Mouse (Mus musculus): ENCODE results near the gene Epha7. TPM values are rescaled to one million over a fixed set of nuclear protein-coding genes. Genes with fewer than 3 reads are reported as not detected.
A peak's percentile ranks its signal among the peaks of the same experiment; 100 is the strongest.

The Epha7 gene
- polyA plus RNA-seq, 1 experiment from 2014 or later = 68.0 TPM

DNA sequence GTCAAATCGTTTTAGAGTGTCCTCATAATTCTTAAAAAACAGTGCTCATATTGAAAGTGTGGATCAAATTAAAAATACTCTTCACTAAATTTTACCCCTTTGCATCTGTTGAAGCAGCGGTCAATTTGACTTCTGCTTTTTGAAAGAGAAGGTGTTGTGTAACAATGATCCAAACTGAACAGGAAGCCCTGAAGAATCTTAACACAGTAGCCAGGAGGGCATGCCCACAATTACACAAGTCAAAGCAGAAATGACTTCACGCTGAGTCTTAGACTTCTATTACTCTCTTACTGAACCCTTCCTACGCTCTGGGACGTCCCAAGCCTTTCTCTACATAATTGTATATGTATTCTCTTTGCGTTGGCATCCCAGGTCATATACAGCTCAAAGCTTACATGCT is 131.3 kb downstream of the Epha7 start:
- no peak for ATAC-seq (ENCODE audit: low FRiP score, low TSS enrichment)

DNA sequence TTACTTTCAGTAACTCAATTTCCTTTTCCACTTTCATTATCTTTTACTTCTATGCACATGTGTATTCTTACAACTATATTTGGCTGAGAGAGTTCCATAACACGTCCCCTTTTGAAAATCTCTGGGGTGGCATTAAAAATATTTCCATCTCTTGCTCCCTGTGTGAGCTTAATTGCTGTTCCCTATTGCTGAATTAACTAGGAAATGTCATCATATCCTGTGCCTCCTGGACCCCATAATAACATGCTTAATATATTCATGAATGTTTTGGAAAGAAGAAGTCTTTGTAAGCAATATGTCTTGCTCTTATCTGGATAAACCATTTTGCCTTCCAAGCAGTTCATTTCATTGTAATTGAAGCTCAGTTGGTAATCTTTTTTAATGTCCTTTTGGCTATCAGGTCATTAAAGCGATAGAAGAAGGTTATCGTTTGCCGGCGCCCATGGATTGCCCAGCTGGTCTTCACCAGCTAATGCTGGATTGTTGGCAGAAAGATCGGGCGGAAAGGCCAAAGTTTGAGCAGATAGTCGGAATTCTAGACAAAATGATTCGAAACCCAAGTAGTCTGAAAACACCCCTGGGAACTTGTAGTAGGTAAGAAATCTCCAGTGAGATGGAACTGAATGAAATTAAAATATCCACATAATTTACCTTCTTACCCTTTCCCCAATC is 148.1 kb downstream of the Epha7 start:
- Histone ChIP-seq H3K4me2 (ENCODE audit: low read length) (no peak overlapping the region), H3K9ac (replicated peaks; ENCODE audit: low read length) (no peak overlapping the region), H3K9me3 (ENCODE audit: control insufficient read depth, low read length) (no peaks in the 10 kb centered on the region), H3K4me3 (replicated peaks; ENCODE audit: low read depth, low read length) (no peak overlapping the region), H3K27ac (replicated peaks; ENCODE audit: low read depth, low read length) (no peak overlapping the region), H3K27me3 (ENCODE audit: control insufficient read depth, insufficient read depth, low read length) (no peaks in the 10 kb centered on the region), H3K36me3 (ENCODE audit: control insufficient read depth, insufficient read depth, low read length) (peaks cover 6% of the 10 kb centered on the region; the same call in 1 of the 2 replicates), H3K4me1 (ENCODE audit: control insufficient read depth, insufficient read depth, low read length) (no peaks in the 10 kb centered on the region)
- ATAC-seq (ENCODE audit: low FRiP score, low TSS enrichment) (no peak), DNase-seq (no peak)
- 88% methylated on average over 9 of the region's 9 CpGs for WGBS

More for the DNA sequence above, 131.3 kb downstream of the Epha7 start:
- no peak overlapping the region for H3K9ac ChIP-seq (replicated peaks; ENCODE audit: low read length)
- H3K36me3 ChIP-seq (ENCODE audit: control insufficient read depth, insufficient read depth, low read length) = no peaks in the 10 kb centered on the region; the same call in 1 of the 2 replicates
- WGBS = 89% methylated on average over 6 of the region's 6 CpGs
- DNase-seq = no peak
- H3K27ac ChIP-seq (replicated peaks; ENCODE audit: low read depth, low read length) = no peak overlapping the region
- H3K9me3 ChIP-seq (ENCODE audit: control insufficient read depth, low read length) = no peaks in the 10 kb centered on the region
- H3K4me3 ChIP-seq (replicated peaks; ENCODE audit: low read depth, low read length) = no peak overlapping the region
- H3K4me1 ChIP-seq (ENCODE audit: control insufficient read depth, insufficient read depth, low read length) = no peaks in the 10 kb centered on the region
- H3K4me2 ChIP-seq (ENCODE audit: low read length) = no peak overlapping the region
- H3K27me3 ChIP-seq (ENCODE audit: control insufficient read depth, insufficient read depth, low read length) = no peaks in the 10 kb centered on the region

DNA sequence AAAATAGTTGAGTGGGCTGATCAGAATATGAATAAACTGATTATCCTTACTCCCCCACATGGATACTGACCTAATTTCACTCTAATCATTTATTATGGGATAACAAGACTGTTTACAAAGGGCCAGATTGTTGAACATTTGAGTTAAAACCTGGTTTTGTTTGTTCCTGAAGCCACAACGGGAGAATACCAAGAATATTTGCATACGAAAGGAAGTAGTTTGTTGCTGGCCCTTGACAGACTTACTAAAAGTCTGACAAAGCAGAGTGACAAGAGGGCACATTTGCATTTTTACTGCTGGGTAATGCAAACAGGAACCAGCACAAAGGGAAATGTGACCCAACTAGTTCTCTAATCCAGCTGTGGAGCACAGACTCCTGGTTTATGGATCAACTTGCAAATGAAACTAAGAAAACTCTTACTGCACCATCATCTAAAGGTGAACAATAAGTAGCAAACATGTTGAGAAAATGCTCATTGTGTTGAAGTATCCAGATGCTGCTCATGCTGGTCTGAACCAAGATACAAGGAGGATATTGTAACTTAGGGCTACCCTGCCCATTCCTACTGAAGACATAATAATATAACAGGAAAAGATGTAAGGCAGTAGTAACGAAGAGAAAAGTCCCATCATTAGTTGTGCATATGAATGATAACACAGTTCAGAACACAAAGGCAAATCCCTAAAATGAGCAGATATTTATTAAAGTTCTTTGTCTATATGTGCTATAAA is 154.8 kb downstream of the Epha7 start:
- H3K4me1 ChIP-seq (ENCODE audit: control insufficient read depth, insufficient read depth, low read length) = no peaks in the 10 kb centered on the region
- no peaks in the 10 kb centered on the region for H3K27me3 ChIP-seq (ENCODE audit: control insufficient read depth, insufficient read depth, low read length)
- H3K9ac ChIP-seq (replicated peaks; ENCODE audit: low read length) = no peak overlapping the region
- no peak overlapping the region for H3K27ac ChIP-seq (replicated peaks; ENCODE audit: low read depth, low read length)
- H3K4me2 ChIP-seq (ENCODE audit: low read length) = no peak overlapping the region
- ATAC-seq (ENCODE audit: low FRiP score, low TSS enrichment) (no peak), DNase-seq (peak; percentile 12)
- H3K9me3 ChIP-seq (ENCODE audit: control insufficient read depth, low read length) = no peaks in the 10 kb centered on the region
- peaks cover 6% of the 10 kb centered on the region; the same call in 1 of the 2 replicates for H3K36me3 ChIP-seq (ENCODE audit: control insufficient read depth, insufficient read depth, low read length)
- 28% methylated on average over 3 of the region's 3 CpGs for WGBS
- H3K4me3 ChIP-seq (replicated peaks; ENCODE audit: low read depth, low read length) = no peak overlapping the region

DNA sequence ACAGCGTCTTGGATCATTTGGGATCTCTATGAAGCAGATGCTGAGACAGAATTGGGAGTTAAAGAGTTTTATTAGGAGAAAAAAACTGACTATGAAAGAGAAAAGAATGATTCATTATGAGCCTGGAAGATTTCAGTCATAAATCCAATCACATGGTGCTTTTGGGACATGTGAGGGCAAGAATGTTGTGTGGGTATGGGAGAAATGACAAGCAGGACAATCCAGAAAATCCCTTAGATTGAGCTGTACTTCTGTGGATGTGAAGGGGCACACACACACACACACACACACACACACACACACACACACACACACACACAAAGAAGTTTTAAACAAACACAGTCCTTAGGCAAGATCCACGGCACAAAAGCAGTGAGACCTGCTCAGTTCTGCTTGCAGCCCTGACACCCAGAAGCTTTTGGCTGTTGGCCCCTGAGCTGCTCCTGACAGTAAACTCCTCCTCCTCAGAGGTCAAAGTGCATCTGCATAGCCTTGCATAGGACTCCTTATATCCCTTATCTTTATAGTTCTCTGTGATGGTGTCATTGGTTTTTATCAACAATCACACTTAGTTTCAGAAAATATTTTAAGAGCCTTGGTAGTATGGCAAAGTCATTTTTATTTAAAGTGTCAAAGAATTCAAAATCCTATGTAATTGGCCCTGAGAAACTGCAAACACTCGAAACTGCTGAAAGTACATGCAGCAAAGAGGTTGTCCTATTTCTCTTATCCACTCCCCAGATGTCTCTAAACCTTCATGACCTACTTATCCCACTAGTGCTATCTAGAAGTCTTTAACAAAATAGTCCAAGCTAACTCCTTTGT is 185.7 kb downstream of the Epha7 start:
- H3K27me3 ChIP-seq (ENCODE audit: control insufficient read depth, insufficient read depth, low read length) = no peaks in the 10 kb centered on the region
- no peaks in the 10 kb centered on the region for H3K36me3 ChIP-seq (ENCODE audit: control insufficient read depth, insufficient read depth, low read length)
- ATAC-seq (ENCODE audit: low FRiP score, low TSS enrichment) (no peak), DNase-seq (no peak)
- H3K4me2 ChIP-seq (ENCODE audit: low read length) = no peak overlapping the region
- peaks cover 2% of the 10 kb centered on the region; the same call in 1 of the 2 replicates for H3K9me3 ChIP-seq (ENCODE audit: control insufficient read depth, low read length)
- 55% methylated on average over 3 of the region's 3 CpGs for WGBS
- H3K27ac ChIP-seq (replicated peaks; ENCODE audit: low read depth, low read length) = no peak overlapping the region
- H3K4me3 ChIP-seq (replicated peaks; ENCODE audit: low read depth, low read length) = no peak overlapping the region
- H3K4me1 ChIP-seq (ENCODE audit: control insufficient read depth, insufficient read depth, low read length) = no peaks in the 10 kb centered on the region
- no peak overlapping the region for H3K9ac ChIP-seq (replicated peaks; ENCODE audit: low read length)

DNA sequence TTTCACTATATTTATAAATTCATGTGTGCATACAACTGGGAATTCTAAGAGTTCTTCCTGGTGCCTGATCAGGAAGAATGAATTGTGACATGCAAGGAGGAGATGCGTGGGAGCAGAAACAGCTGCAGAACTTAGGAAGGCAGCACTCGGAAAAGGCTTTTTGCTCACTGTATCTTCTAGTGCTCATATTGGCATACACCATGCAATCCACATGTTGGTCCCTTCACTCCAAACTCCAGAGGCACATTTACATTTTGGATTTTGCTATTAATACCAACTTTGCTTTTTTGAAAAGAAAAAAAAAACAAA is 186.3 kb downstream of the Epha7 start:
- peaks cover 2% of the 10 kb centered on the region; the same call in 1 of the 2 replicates for H3K9me3 ChIP-seq (ENCODE audit: control insufficient read depth, low read length)
- no peak for ATAC-seq (ENCODE audit: low FRiP score, low TSS enrichment)
- WGBS = 88% methylated on average over 2 of the region's 2 CpGs

DNA sequence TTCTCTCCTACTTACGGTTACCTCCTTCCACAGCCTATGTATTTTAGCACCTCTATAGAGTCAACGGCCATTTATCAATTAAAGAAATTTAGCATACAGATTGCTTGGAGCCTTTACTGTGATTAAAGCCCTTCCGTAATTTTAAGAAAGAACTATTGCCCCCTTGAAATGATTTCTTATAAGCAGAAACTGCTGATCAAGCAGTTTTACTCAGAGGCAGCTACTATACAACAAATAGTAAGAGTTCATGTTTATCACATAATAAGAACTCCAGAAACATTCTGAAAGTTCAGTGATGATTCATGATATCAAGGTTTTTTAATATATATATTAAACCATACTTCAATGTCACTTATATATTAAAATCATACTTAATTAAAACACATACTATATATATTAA is 197.4 kb downstream of the Epha7 start:
- H3K9ac ChIP-seq (replicated peaks; ENCODE audit: low read length) = no peak overlapping the region
- no peaks in the 10 kb centered on the region for H3K36me3 ChIP-seq (ENCODE audit: control insufficient read depth, insufficient read depth, low read length)
- no peaks in the 10 kb centered on the region for H3K27me3 ChIP-seq (ENCODE audit: control insufficient read depth, insufficient read depth, low read length)
- no peaks in the 10 kb centered on the region for H3K4me1 ChIP-seq (ENCODE audit: control insufficient read depth, insufficient read depth, low read length)
- no peak overlapping the region for H3K4me3 ChIP-seq (replicated peaks; ENCODE audit: low read depth, low read length)
- no peaks in the 10 kb centered on the region for H3K9me3 ChIP-seq (ENCODE audit: control insufficient read depth, low read length)
- H3K4me2 ChIP-seq (ENCODE audit: low read length) = no peak overlapping the region
- no peak for ATAC-seq (ENCODE audit: low FRiP score, low TSS enrichment)
- H3K27ac ChIP-seq (replicated peaks; ENCODE audit: low read depth, low read length) = no peak overlapping the region
- DNase-seq = no peak
- WGBS = 93% methylated on average over 3 of the region's 3 CpGs

More for the DNA sequence above, 186.3 kb downstream of the Epha7 start:
- no peaks in the 10 kb centered on the region for H3K27me3 ChIP-seq (ENCODE audit: control insufficient read depth, insufficient read depth, low read length)
- no peak for DNase-seq
- no peaks in the 10 kb centered on the region for H3K4me1 ChIP-seq (ENCODE audit: control insufficient read depth, insufficient read depth, low read length)
- H3K4me3 ChIP-seq (replicated peaks; ENCODE audit: low read depth, low read length) = no peak overlapping the region
- no peak overlapping the region for H3K27ac ChIP-seq (replicated peaks; ENCODE audit: low read depth, low read length)
- no peaks in the 10 kb centered on the region for H3K36me3 ChIP-seq (ENCODE audit: control insufficient read depth, insufficient read depth, low read length)
- H3K4me2 ChIP-seq (ENCODE audit: low read length) = no peak overlapping the region
- no peak overlapping the region for H3K9ac ChIP-seq (replicated peaks; ENCODE audit: low read length)
